Mouse (Mus musculus): ENCODE measurements around the gene Polr2b. TPM values are rescaled to one million over a fixed set of nuclear protein-coding genes. Genes with fewer than 3 reads are reported as not detected.

Gene Polr2b
- total and polyA plus RNA-seq, 3 experiments: 58.3 to 178 (median 91.4) TPM

DNA sequence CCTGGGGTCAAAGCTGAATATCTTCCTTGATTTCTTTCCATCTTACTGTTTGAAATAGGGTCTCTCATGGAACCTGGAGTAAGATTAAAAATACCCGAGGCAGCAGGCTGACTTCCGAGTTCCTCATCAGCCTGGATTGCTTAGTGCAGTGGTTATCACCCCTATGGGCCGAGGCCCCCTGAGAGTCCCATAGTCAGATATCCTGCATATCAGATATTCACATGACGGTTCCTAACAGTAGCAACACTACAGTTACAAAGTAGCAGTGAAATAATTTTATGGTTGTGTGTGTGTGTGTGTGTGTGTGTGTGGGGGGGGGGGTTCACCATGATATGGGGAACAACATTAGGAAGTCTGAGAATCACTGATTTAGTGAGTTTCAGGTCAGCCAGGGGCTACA lies 48.8 kb upstream of the Polr2b start (continued):
- TF ChIP-seq ZNF384 (IDR thresholded peaks at IDR 0.05; ENCODE audit: low read depth, low read length) (no peak), TAL1 (IDR thresholded peaks at IDR 0.05; ENCODE audit: low read length) (no peak)

DNA sequence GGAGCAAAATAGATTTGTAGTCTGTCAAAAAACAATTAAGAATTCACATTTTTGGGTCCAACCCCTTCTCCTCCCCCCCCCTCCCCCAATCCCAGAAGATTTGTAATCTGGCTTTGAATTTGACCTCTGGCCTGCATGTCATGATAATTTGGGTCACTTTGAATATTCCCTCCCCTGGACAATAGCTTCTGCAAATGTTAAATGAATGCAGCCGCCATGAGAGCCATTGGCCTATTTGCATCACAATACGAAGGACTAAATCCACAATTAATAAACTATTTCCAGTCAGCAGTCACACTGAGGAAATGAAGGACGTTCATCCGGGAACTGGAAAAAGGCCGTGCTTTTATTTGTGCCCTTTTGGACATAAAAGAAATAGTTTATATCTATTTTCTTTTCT lies 47.8 kb upstream of the Polr2b start:
- H3K9ac ChIP-seq (ENCODE audit: control insufficient read depth, low read depth, low read length, poor library complexity, severe bottlenecking): no peak overlapping the region
- TF ChIP-seq USF2 (IDR thresholded peaks at IDR 0.05; ENCODE audit: borderline replicate concordance in 1 of 2, insufficient read depth in 1 of 2, low read depth in 1 of 2, low read length in 2 of 2) (no peak), KAT2A (conservative IDR thresholded peaks at IDR 0.05; ENCODE audit: low read depth, low read length) (no peak), MEF2A (IDR thresholded peaks at IDR 0.05; ENCODE audit: extremely low read depth, insufficient replicate concordance, low read depth, low read length, poor library complexity, severe bottlenecking) (no peak), MXI1 (IDR thresholded peaks at IDR 0.05; ENCODE audit: low read depth, low read length) (no peak), ZKSCAN1 (IDR thresholded peaks at IDR 0.05; ENCODE audit: low read depth, low read length) (no peak), MYB (IDR thresholded peaks at IDR 0.05; ENCODE audit: low read depth, low read length) (no peak), RAD21 (IDR thresholded peaks at IDR 0.05; ENCODE audit: low read depth, low read length) (no peak), TAL1 (IDR thresholded peaks at IDR 0.05; ENCODE audit: low read length) (no peak), NRF1 (IDR thresholded peaks at IDR 0.05; ENCODE audit: insufficient read depth, low read depth, low read length, poor library complexity, severe bottlenecking) (no peak), TBP (IDR thresholded peaks at IDR 0.05; ENCODE audit: low read depth, low read length) (no peak), ELF1 (IDR thresholded peaks at IDR 0.05; ENCODE audit: low read depth, low read length) (no peak), EP300 (IDR thresholded peaks at IDR 0.05; ENCODE audit: low read depth in 1 of 2, low read length in 2 of 2) (no peak), UBTF (IDR thresholded peaks at IDR 0.05; ENCODE audit: borderline replicate concordance, insufficient read depth, low read depth, low read length) (no peak), ETS1 (IDR thresholded peaks at IDR 0.05; ENCODE audit: low read depth, low read length) (no peak), RCOR1 (IDR thresholded peaks at IDR 0.05; ENCODE audit: low read depth, low read length) (no peak), TCF12 (IDR thresholded peaks at IDR 0.05; ENCODE audit: low read depth, low read length) (no peak)

More for the DNA sequence above, 47.8 kb upstream of the Polr2b start:
- Histone ChIP-seq H3K27me3 (ENCODE audit: control insufficient read depth in 1 of 2, insufficient read depth in 2 of 2, low read length in 2 of 2) (no peaks in the 10 kb centered on the region), H3K79me2 (ENCODE audit: control insufficient read depth, insufficient read depth, low read length, poor library complexity) (peaks cover 17% of the 10 kb centered on the region), H3K36me3 (ENCODE audit: control insufficient read depth in 1 of 2, insufficient read depth in 2 of 2, low read length in 2 of 2) (peaks cover 0 to 9% of the 10 kb centered on the region in 2 experiments; a peak in 2 of 4 replicates), H3K4me1 (ENCODE audit: control insufficient read depth in 1 of 2, insufficient read depth in 2 of 2, low read length in 2 of 2) (peaks cover 3 to 9% of the 10 kb centered on the region in 2 experiments; a peak in 3 of 4 replicates), H3K27ac (ENCODE audit: control insufficient read depth, low read depth, low read length) (no peak overlapping the region), H3K9me3 (replicated peaks; ENCODE audit: insufficient read depth, low read length) (no peaks in the 10 kb centered on the region), H3K4me3 (ENCODE audit: control insufficient read depth in 1 of 2, insufficient read depth in 1 of 2, low read depth in 2 of 2, low read length in 2 of 2) (no peak overlapping the region)
- no peak for DNase-seq (ENCODE audit: low read depth, low spot score)
